Mouse (Mus musculus) cerebellum, adult 9-11 months (tissue): ENCODE data around the gene Pml.

Source experiments
- DNase-seq: peaks from one replicate; pipeline ENCODE4 v3.0.0; 2022

The Pml gene

DNA sequence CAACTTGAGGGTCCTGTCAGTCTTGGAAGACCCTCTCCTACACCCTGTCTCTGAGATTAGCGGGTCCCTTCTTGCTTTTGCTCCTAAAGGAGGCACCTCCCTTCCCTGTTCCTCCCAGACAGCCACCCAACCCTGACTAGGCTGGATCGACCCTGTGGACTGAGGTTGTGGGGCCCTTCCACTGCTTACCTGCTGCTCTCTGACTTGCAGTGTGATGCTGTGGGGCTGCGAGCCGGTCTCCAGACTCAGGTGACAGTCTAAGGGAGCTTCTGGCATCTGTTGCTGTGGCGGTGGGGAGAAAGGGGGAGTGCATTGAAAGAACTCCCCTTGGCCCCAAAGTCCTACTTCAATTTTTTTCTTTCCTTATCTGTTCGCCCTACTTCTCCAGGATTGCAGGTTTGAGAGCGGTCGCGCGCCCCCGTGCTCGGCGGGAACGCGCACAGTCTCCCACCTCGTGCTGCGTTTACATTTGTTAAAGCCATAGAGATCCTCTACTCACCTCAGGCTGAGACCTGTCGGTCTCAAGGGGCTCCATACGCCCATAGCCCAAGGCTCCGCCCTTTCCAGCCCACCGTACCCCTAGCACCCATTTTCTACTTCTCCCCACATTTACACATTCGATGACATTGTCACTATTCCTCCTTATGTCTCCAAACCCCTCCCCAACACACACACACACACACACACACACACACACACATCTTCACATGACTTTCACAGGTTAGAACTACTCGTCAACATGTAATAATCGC, 48.3 kb downstream of the Pml start:
- DNase-seq, result no peak

DNA sequence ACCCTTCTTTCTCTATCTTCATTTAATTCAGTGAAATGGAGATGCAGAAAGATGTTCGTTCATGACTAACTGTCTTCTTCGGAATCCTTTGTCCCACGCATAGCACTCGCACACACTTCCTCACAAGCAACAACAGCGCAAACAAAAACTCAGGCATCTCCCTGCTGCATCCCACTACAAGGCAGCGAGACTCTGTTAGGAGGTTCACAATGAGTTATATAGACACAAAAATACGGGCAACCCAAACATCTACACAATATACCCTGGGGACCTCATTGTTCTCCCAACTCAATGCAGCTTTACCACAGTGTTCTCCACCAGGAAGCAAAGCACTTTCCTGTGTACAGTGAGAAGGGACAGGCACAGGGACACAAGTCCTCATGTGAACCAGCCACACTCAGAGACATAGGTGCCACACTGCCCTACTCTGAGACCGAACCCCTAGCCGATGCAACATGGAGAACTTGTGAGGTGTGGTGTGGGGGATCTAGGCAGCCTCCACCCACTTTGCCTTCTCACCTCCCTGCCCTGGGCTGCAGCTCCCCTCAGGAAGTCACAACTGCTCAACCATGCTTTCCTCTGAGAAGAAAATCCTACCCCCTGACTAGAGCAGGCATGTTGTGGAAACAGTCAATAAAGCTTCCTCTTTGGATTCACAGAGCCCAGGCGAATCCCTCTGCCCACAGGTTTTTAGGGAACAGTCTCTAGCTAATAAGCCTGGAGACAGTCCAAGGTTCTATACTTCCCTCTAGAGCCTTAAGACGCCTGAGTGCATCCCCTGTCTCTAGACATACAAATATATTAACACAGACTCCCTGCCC, 49.1 kb downstream of the Pml start:
- no peak for DNase-seq

GRCm38 (mm10) chr9:58199381-58200269, 50.0 kb downstream of the Pml start:
- DNase-seq, result no peak

DNA sequence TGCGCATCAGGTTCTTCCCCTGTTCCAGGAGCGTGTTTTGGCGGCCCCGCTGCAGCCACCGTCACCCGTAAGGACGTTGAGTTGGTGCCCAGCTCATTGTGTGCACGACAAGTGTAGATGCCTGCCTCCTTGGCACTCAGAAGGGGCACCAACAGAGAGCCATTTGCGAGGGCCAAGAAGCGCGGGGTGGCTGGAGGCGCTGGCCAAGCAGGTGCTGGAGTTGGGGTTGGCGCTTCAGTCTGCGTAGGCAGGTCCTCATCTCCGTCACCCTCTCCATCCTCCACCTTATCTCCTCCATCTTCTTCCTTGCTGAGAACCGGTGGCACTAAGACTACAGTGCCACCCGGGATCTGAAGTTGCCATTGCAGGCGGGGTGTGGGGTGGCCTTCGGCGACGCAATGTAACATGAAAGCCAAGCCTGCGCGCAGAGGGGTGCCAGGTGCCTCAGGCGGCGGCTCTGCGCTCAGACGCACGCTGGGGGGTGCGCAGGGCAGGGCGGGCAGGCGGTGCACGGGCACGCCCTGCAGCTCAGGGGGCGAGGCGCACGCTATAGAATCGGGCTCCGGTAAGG, 50.7 kb downstream of the Pml start:
- peak; percentile 46 for DNase-seq

GRCm38 (mm10) chr9:58197781-58198701, 51.5 kb downstream of the Pml start:
- DNase-seq, result peak; percentile 35

GRCm38 (mm10) chr9:58196610-58197567, 52.7 kb downstream of the Pml start:
- DNase-seq, result no peak

DNA sequence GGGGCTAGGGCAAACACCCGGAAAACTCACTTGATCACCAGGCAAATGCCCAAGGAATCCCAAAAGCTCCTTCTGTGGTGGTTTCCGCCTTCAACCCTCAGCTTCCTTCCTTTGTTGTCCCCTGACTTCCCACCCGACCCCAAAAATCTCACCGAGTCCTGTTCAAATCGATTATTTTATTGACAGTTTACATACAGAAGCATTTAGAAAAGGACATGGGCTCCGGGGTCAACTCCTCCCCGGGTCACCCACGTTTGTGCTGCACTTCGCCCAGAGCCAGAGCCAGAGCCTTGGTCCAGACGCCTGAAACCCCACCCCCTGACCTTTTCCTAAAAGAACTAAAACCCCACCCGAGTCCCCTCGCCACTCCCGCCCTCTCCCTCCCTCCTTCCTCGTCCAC, 53.4 kb downstream of the Pml start:
- DNase-seq, result no peak

DNA sequence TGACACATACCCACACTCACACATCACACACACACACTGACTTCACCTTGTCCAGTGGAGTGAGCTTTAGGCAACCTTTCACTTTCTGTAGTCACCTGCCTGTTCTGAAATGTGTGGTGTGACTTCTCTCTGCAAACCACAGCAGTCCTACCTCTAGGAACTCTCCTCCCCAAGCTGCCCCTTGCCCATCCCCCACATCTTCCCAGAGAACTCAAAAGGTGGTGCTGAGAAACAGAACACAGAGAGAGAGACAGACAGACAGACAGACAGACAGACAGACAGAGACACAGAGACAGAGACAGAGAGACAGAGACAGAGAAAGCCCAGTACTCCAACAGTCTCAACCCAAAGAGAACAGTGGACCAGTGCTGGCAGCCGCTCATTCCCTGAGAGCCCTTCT, 53.9 kb downstream of the Pml start:
- DNase-seq, result no peak

DNA sequence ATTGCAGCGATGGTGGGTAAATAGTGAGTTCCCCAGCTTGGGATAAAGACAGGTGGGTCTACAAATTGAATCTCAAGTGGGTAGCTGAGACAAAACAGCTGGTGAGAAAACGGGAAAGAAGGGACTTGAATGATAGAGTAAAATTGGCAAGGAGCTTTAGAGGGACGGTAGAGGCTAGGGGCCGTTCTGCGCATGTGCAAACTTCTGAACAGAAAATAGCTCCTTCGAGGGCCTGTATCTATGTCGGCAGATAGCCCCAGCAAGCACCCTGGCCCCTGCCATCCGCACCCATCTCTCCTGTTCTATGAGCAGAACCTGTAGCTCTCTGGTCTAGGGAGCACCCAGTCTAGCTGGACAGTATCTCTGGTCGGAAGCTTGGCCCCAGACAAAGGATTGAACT, 55.4 kb downstream of the Pml start:
- DNase-seq, result no peak

- DNase-seq, result no peak
Observed at GRCm38 (mm10) chr9:58184456-58184855, 65.1 kb downstream of the Pml start.

DNA sequence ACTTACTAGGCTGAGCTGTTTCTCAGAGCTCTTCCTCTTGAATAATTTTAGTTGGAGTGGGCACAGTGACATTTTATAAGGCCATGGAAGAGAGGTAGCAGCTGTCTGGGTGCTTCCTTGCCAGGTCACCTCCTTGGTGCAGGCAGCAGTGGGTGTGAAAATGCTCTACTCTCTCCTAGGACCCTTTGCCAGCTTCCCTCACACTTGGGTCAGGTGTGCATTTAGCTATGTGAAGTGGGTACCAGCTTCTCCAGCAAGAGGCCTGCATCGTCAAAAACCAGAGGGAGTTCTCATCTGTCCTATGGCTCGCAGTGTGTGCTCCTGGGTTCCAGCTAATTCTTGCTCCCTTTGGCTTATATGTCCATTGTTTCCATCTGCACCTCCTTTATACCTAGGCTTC, 70.2 kb downstream of the Pml start:
- DNase-seq, result no peak

DNA sequence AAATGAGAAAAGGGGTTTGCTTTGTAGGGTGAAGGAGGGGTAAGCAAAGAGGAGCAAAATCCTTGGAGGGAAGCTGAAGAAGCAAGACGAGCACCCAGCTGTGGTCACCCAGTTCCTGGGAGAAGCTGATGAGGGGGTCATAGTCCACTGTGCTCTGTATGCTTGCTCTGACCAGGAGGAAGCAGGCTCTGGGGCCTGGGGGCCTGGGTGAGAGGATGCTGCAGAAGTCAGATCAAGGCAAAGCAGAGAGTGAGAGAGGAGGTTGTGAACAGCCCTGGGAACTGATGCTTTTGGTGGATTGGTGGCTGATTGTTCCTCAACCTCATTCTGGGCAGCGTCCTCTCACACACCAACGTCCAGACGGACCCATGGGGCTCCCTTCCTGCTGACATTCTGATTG, 72.4 kb downstream of the Pml start:
- DNase-seq, result no peak

GRCm38 (mm10) chr9:58175745-58176487, 73.7 kb downstream of the Pml start:
- no peak for DNase-seq

DNA sequence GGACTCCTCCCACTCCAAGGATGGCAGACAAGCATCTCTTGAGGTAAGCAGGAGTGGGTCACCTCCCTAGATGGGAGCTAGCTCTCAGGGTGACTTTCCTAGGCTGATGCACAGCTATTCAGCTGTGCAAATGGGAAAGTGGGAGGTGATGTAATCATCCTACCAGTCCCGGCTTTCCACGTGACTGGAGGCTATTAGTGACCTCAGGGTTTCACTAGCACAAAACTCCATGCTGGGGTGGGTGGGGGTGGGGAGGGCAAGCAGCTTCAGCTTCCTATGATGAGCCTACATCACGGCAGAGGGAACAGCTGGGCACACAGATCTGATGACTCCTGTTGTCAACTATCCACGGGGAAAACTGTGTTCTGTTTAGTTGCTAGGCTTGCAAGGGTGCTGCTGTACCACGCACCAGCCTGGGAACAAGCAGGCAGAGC, 74.8 kb downstream of the Pml start:
- DNase-seq, result no peak

DNA sequence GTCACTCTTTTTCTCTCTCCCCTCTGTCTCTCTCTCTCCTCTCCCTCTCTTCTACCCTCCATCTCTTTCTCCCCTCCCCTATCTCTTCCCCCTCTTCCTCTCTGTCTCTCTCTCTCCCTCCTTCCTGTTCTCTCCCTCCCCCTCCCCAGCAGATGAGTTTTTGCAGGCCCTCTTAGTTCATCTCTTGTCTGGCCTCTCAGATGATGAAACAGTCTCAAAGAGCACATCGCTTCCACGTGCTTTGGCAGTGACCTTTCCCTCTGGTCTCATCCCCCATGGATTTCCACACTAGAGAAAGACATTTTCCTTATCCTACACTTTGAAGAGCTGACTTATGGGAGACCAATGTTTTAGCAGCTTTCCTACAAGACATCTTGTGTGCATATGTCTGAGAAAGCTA, 76.7 kb downstream of the Pml start:
- DNase-seq, result no peak

GRCm38 (mm10) chr9:58169426-58169825, 80.2 kb downstream of the Pml start:
- DNase-seq, result no peak

DNA sequence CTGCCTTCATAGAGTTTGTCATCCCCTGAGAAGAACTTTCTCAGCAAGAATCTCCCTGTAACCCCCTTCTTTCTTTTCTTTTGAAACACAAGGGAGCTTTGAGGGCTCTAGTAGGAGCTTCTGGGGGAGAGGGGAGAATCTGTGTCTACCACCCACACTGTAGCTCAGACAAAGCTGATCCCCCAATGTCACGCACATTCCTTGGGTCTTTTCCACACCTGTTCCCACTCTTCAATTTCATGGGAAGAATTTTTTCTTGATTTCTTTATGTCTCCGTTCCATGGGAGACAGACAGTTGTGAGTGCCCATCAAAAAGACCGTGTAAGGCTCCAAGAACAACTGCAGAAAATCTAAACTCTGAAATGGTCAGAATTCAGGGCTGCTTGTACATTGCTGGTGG, 80.7 kb downstream of the Pml start:
- no peak for DNase-seq
